Mouse (Mus musculus): ENCODE measurements around the gene Rc3h1.
"Not testable (repeated sequence)": the region's sequence is repeated elsewhere in the genome, so short reads cannot be mapped to it uniquely, and the experiment has no call there.

Gene Rc3h1

DNA sequence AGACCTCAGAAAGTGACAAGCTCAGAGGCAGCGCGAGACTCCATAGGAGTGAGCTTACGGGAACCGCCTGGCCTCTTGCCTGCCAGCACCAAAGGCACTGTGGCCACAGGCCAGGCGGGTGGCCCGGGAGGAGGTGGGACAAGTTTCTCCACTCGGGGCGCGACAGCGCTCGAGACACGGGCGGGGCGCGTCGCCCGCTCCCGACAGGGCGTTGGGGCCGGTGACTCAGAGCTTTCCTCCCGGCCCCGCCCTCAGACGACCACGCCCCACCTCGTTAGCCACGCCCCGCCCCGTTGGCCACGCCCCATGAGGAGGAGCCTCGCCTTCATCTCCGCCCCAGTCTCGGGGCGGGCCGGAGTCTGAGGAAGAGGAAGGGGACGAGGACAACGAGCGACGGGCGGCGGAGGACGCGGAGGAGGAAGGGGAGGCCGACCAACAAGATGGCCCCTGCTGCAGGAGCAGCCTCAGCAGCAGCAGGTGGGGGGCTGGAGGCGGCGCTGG is at the start of gene Rc3h1:
Gene Rc3h1, plus strand, starts transcription at position 362 of the 501 bp plus-strand sequence.
- DNase-seq (ENCODE audit: low spot score in 2 of 2) = peak; percentile 93 to 97

DNA sequence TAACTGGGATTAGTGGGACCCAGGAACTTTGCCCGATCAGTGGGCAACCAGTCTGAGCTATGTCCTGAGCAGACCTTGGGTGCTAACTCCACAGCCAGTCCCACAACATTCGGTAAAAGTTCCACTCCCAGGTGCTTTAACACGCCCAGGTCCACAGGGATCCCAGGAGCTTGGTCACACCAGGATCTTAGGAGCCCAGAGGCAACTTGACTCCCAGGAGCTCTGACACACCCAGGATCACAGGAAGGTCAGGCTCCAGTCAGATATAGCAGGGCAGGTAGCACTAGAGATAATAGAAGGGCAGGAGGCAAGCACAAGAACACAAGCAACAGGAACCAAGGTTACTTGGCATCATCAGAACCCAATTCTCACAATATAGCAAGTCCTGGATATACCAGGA is 48.1 kb upstream of the Rc3h1 start:
- no peak for DNase-seq (ENCODE audit: low spot score in 2 of 2)

DNA sequence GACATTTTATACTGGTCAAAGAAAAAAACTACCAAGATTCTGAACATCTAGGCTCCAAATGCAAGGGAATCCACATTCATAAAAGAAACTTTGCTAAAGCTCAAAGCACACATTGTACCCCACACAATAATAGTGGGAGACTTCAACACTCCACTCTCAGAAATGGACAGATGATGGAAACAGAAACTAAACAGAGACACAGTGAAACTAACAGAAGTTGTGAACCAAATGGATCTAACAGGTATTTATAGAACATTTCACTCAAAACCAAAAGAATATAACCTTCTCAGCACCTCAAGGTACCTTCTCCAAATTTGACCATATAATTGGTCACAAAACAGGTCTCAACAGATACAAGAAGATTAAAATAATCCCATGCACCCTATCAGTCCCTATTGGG is 46.3 kb upstream of the Rc3h1 start:
- DNase-seq (ENCODE audit: low spot score in 2 of 2) = not testable (repeated sequence)

DNA sequence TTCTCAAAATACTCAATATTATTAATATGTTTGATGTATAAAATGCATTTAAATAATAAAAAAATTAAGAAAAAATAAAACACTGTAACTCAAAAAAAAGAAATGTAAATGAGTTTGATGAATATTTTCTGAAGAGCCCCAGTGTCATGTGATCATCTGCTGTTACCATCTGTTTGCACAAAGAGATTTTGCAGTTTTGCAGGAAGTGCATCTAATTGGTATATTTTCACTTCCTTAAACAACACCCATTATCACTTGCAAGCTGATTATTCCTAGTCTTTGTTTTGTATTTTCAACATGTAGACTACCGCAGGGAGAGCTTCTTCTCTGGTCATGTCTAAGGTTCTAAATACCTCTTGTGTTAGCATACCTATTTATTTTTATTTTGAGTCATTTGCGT is 45.1 kb upstream of the Rc3h1 start:
- DNase-seq (ENCODE audit: low spot score in 2 of 2) = no peak

DNA sequence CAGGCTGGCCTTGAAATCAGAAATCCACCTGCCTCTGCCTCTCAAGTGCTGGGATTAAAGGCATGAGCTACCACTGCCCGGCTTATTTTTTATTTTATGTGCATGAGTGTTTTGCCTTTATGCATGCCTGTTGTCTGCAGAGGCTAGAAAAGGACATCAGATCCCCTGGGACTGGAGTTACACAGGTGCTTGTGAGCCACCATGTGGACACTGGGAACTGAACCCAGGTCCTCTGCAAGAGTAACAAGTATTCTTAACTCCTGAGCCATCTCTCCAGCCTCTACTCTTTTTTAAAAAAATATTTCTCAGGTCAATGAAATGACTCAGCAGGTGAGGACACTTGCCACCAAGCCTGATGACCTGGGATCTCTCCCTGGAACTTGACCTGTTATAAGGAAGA is 44.6 kb upstream of the Rc3h1 start:
- DNase-seq (ENCODE audit: low spot score in 2 of 2) = no peak

DNA sequence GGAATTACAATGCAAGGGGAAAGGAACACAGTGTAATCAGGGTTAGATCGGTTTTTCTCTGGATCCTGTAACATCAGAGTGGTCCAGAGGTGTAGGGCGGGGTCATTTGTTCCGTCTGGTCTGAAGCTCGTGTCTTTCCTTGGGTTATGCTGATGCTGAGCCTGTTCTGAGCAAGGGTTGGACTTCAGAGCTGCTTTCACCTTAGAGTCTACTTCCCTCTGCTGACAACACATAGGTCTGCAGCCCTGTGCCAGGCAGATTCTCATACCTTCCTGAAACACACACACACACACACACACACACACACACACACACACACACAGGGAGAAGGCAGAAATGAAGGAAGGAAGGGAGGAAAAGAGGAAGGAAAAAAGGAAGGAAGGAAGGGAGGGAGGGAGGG is 43.2 kb upstream of the Rc3h1 start:
- no peak for DNase-seq (ENCODE audit: low spot score in 2 of 2)

DNA sequence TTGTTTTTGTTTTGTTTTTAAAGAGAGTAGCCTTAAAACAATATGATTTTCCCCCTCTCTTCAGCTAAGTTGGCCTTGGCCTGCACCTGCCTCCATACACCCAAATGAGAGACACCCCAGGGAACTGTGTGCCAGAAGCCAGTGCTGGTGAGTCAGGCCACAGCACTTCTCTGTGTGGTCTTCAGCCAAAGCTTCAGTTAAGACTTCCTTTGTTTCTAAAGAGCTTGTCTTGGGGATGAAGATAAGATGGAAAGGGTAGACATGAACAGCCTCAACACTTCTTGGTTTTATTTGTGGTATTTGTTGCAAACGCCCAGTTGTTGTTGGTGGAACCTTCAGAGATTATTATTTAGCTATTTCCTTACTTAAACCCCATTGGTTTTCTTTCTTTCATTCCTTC is 31.5 kb upstream of the Rc3h1 start:
- no peak for DNase-seq (ENCODE audit: low spot score in 2 of 2)

DNA sequence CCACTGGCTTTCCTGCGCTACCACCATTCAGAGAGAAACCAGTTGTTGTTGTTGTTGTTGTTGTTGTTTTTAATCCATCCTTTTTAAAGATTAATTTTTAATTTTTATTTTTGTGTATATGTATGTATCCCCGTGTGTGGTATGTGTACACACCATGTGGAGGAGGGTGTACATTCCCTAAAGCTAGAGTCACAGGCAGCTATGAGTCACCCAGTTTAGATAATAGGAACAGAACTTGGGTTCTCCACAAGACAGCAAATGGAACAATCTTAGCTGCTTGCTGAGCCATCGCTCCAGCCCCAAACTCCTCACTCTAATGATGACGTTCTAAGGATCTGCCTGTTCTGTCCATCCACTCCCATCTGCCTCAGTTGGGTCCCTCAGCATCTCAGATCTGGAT is 29.2 kb upstream of the Rc3h1 start:
- no peak for DNase-seq (ENCODE audit: low spot score in 2 of 2)

DNA sequence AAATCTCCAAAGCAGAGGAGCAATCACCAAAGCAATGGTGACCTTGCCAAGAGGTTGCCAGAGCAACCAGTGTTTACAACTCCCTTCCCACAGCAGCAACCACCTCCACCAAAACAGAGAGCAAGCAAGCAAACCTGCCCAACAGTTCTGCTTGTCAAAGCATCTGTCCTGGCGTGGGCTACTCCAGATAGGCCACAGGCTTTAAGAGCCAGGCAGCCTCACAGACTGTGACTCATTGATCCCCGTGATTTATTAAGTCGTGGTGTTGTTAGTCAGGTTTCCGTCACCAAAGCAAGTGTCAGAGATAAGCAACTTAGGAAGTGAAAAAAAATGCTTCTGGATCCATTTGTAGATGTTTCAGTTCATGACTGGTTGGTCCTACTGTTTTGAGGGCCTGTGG is 27.7 kb upstream of the Rc3h1 start:
- no peak for DNase-seq (ENCODE audit: low spot score in 2 of 2)

DNA sequence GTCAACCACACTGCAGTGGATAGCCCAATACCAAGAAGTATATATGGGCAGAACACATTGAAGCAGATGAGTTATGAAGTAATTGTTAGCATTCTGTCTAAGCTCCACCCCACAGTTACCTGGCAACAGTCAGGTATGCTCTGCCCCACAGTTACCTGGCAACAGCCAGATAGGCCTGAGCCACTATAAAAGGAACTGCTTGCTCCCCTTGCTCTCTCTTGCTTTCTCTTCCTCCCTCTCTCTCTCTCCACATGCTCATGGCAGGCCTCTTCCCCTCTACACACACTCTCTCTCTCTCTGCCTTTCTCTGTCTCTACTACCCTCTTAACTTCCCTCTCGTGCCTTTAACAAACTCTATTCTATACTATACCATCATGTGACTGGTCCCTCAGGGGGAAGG is 24.8 kb upstream of the Rc3h1 start:
- DNase-seq (ENCODE audit: low spot score in 2 of 2) = not testable (repeated sequence)

DNA sequence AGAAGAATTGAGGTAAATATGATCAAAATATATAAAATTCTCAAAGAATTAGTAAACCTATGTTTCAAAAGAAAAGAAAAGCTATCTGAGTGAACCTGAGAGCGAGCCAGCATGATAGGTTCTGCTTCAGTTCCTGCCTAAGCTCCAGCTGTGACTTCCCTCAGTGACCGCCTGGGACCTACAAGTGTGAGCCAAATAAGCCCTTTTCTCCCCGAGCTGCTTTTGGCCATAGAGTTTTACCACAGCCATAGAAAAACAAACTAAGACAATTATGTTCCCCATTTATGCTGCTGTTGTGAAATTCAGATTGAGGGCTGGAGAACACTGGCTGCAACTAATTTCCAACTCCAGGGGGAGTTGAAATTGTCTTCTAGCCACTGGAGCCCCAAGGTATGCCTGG is 24.2 kb upstream of the Rc3h1 start:
- DNase-seq (ENCODE audit: low spot score in 2 of 2) = no peak

DNA sequence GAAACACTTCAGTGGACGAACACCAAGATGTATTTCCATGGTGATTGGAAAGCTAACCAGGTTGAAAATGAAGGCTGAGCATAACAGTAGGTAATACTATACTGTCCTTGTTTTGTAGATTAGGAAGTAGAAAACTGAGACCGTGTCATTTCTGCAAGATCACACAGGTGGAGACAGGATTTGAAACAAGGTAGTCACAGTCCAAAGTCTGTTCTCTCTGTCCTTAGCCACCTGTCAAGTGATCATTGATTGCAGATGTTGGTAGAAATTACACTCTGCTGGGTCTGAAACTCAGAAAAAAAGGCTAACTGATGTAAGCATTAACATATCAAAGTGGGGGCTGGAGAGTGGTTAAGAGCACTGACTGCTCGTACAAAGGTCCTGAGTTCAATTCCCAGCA is 21.9 kb upstream of the Rc3h1 start:
- no peak for DNase-seq (ENCODE audit: low spot score in 2 of 2)

DNA sequence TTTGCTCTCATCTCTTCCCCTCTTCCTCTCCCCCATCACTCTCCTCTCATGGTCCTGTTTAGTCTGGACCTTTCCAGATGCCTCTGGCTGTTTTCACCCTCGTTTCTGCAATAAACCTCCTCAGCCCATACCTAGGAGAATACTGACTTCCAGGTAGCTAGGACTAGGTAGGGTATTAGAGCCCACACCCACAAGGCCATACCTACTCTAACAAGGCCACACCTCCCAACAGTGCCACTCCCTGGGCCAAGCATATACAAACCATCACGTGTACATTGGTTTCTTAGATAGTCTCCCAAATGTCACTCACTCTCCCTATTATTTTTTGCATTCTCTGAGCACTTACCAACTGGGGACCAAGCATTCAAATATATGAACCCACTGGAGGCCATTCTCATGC is 21.2 kb upstream of the Rc3h1 start:
- DNase-seq (ENCODE audit: low spot score in 2 of 2) = no peak

DNA sequence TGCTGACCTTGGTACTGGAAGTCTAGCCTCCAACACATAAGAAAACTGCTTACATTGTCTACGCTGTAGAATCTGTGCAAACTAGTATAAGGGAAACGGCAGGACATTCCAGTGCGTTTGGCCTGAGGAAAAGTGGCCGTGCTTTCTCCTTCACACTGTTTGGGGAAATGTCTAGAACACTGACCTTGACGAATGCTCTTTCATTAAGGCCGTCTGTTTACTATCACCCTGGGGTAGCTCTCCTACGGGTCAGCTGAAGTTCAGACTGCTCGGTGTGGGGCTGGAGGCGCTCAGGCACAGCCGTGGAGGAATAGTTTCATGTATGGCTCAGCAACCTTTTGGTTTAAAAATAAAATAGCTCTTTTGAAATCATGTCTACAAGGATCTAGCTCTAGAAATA is 6.5 kb upstream of the Rc3h1 start:
- no peak for DNase-seq (ENCODE audit: low spot score in 2 of 2)

DNA sequence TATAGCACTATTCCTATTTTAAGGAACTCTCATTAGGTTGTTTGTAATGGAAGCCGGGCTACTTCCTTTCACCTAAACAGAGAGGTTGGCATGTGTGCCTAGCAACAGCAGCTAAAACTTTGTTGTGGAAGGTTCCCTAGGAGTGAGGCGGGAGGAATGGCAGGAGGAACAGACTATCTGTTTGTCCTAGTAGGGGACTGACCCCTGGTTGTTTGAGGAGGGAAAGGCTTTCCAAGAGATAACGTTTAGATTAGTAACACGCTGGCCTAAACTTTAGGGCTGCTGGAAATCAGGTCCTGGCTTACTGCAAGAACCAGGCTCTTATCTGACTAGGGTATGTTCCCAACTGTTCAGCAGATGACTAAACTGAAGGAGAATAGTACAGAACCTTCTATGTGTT is 2.2 kb upstream of the Rc3h1 start:
- no peak for DNase-seq (ENCODE audit: low spot score in 2 of 2)

DNA sequence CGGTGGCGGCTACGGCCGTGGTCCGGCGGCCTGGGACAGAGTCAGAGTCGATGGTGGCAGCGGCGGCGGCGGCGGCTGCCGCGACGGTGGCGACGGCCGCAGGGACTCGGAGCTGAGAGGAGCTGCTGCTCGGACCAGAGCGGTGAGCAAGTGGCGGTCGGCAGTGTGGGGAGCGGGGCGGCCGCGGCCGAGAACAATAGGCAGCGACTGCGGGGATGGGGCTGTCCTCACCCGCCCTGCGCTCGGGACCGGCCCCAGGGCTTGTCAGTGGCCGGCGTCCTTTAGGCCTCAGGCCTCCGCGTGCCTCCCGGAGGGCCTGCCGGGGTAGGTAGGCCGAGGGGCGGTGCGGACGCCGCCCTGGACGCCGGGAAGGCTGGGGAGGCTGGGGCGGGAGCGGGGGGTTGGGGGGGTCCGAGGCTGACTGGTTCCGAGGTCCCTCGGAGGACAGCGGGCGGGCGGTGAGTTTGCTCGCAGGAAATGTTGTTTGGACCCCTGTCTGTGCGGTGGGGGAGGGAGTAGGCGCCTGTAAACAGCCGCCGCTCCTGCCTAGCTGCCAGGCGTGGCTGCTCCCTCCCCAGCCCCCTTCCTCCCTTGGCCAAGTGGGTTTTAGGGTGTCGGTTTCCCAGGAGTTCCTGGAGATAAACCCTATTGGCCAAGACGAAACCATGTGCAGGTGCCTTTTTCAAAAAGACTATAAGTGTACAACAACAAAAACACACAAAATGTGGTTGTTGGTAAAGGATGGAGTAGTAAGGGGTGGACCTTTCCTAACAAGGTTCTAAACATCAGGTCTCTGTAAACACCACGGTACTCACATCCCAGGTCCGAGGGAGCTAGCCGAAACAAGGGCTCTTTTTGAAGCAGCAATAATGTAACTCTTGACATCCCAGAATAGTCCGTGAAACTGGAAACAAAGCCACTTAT is 602 bp downstream of the Rc3h1 start:
- DNase-seq (ENCODE audit: low spot score in 2 of 2) = peak in 1 of 2 experiments; percentile 12

DNA sequence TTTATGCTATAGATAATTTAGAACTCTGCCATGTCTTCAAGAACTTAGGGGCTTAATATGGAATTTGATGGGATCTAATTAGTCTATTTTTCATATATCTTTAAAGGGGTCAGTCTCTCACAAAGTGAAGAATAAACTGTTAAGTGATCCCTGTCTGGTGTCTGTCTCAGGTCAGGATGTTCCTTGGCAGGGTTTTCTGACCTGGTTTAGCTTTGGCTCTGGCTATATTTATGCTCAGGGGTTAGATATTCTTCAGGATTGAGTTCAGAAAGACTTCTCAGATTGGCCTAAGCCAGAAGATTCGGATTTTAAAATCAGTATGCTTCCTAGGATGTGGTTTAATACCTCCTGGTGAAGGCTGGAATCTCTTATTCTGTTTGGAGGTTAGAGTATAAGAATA is 4.0 kb downstream of the Rc3h1 start:
- no peak for DNase-seq (ENCODE audit: low spot score in 2 of 2)

DNA sequence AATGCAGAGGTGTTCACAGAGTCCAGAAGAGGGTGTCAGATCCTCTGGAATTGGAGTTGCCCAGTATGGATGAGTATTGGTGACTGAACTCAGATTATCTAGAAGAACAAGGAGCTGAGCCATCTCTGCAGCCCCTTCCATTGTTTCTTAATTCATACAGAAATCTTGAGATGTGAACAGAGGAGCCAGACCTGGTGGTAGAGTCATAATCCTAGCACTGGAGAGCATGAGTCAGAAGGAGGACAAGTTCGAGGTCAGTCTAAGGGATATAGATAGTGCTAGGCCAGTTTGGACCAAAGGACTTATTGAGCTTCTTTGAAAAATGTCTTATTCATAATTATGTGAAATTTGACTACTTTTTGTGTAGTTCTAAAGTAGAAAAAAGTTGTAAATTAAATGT is 4.6 kb downstream of the Rc3h1 start:
- DNase-seq (ENCODE audit: low spot score in 2 of 2) = no peak

DNA sequence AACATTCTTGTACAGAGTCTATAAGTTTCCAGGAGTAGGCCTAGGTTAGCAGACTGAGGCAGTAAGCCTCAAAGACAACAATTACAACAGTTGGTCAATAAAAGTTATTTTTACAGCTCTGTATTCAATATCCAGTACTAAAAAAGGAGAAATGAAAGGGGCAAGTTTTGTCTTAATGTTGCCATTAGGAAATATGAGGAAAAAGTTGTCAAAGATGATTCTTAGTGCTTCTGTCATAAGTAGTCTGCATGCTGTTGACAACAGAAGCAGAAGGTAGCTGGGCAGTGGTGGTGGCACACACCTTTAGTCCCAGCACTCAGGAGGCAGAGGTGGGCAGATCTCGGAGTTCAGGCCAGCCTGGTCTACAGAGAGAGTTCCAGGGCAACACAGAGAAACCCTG is 13.2 kb downstream of the Rc3h1 start:
- no peak for DNase-seq (ENCODE audit: low spot score in 2 of 2)

DNA sequence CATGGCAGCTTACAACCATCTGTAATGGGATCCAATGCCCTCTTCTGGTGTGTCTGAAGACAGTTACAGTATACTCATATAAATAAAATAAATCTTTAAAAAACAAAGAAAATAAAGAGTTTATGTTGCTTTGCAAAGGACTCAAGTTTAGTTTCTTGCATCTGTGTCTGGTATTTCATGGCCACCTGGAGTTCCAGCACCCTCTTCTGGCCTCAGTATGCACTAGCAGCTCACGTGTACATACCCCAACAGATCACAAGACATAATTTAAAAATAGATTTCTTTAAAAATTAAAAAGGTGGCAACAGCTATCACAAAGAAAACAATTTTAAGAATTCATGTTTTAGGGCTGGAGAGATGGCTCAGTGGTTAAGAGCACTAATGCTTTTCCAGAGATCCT is 15.7 kb downstream of the Rc3h1 start:
- no peak for DNase-seq (ENCODE audit: low spot score in 2 of 2)

DNA sequence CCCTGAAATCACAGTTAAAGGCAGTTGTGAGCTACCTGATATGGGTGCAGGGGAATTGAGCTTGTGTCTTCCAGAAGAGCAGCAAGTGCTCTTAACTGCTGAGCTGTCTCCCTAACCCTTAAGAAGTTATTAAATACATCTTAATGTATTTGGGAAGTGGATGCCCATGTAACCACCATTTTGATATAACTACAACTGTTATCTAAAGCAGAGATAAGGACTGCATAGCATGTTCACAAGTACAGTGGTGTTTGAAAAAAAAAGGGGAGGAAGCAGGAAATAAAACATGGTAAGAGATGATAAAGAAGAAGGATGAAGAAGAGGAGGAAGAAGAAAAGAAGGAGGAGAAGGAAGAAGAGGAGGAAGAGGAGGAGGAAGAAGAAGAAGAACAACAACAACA is 25.1 kb downstream of the Rc3h1 start:
- DNase-seq (ENCODE audit: low spot score in 2 of 2) = no peak

DNA sequence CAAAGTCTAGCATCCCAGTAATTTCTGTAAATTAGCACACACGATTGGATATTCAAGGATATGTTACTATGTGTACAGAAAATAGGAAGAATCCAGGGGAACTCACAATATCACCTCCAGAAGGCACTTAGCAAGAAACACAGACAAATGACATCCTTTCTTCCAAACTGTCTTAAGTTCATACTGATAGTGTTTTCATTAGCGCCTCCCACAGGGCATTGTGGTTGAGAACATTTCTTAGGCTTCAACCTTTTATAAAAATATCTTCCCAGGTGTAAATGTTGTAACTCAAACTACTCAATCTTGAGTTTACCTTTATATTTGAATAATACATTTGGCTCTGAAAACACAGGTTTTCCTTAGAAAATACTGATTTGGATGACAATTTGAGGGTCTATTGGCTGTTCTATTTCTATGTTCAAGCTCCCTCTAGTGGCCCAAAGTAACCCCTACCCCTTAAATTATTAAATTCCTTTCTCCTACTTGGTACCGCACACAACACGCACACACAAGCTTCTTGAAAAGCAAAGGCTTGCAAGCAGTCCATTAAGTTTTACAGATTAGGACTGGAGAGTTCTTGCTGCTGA is 27.8 kb downstream of the Rc3h1 start:
- DNase-seq (ENCODE audit: low spot score in 2 of 2) = no peak

DNA sequence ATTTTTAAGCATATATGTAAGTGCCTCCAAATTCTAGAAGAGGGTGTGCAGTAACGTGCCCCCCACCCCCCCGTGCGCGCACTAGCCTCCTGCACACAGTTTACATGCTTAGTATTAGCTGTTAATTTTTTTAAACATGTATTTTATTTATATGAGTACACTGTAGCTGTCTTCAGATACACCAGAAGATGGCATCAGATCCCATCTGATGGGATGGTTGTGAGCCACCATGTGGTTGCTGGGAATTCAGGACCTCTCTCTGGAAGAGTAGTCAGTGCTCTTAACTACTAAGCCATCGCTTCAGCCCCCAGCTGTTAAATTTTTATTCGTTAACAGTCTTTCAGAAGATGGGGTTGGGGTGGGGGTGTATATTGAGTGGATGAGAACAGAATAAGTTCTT is 29.3 kb downstream of the Rc3h1 start:
- DNase-seq (ENCODE audit: low spot score in 2 of 2) = no peak
